Mouse (Mus musculus) megakaryocyte, adult 5-6 weeks (primary cell): ENCODE measurements around the gene Pip5k1b. TPM values are rescaled to one million over a fixed set of nuclear protein-coding genes. Genes with fewer than 3 reads are reported as not detected.

ENCODE experiments used
- ATAC-seq: 2 replicates; pipeline ENCODE4 v1.8.0; 2016; ENCODE audit warnings: mild to moderate bottlenecking, inconsistent platforms; ENCODE audit not compliant: poor library complexity, severe bottlenecking
- total RNA-seq, 2 experiments: library from RNA; stranded (forward) in 1 of 2; stranded (reverse) in 1 of 2; fragments of 153-499, 151-499 nt in 1 of 2; fragments of 221-1000, 200-1000 nt in 1 of 2; gene quantifications; 2 replicates each; pipeline versions ENCODE4 v1.2.3 to v1.2.4; 2015 to 2017

Pip5k1b gene
- total RNA-seq, 2 experiments from 2014 or later = 4.4 to 4.9 TPM

- no peak for ATAC-seq
Observed at GRCm38 (mm10) chr19:24359270-24359669, 196.4 kb downstream of the Pip5k1b start.

GRCm38 (mm10) chr19:24352298-24352959 is 203.2 kb downstream of the Pip5k1b start:
- no peak for ATAC-seq

- ATAC-seq = no peak
Observed at GRCm38 (mm10) chr19:24344501-24344900, 211.2 kb downstream of the Pip5k1b start.

- ATAC-seq = no peak
Observed at GRCm38 (mm10) chr19:24342786-24343185, 212.9 kb downstream of the Pip5k1b start.

DNA sequence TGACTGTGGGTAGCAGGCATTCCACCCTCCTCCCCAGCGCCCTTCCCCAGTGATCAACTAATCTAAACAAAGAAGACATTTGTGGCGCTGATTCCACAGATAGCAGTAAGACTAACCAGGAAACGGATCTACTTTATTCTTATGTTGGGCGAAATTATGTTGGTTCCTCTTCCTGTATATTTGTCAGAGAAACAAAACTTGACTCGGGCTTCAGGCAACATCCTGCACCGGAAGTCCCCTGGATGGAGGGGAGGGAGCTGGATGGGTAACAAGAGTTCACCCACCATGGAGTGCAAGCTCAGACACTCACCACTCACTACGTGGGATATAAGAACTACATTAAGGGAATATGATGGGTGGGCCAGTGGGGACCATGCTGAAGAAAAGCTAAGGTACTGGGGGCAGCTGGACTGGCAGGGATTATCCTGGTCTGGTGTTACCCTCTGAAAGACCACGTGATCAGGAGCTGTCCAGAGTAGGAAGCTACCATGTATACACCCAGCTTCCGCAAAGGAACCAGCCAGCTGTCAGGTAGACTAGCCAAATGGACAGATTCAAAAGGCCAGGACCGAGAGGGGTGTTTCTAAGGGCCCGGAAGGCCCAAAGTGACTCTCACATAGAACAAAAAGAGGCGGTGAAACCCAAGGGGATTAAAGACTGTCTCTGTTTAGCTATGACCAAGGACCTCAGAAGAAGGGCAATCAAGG is 219.1 kb downstream of the Pip5k1b start:
- ATAC-seq = no peak

DNA sequence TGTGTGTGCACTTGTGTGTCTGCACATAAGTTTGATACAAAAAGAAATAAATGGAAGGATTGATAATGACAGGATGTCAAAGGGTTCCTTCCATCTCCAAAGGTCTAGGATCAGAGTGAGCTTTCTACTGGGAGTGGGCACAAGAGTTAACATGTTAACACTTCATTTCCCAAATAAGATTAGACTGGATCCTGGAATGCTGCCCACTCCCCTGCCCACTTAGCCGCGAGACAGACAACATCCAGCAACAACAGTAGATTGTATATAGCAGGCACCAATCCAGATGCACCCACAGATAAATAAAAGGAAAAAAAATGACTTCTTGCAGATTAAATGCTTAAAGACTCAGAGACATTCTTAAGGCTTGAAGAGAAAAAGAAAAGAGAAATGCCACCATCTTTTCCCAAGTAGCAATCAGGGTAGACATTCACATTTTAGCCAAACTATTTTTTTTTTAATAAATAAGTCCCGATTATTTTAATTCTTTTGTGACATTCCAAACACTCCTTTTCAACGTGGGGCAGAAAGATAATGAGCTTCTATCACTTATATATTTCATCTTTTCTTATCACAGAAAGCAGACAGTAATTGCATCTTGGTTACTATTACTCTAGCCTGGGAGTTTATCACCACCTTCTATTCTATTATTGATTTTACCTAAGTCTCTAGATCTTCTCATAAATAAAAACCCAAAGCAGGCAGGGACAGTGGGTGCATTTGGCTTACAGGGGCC is 219.9 kb downstream of the Pip5k1b start:
- ATAC-seq = no peak

DNA sequence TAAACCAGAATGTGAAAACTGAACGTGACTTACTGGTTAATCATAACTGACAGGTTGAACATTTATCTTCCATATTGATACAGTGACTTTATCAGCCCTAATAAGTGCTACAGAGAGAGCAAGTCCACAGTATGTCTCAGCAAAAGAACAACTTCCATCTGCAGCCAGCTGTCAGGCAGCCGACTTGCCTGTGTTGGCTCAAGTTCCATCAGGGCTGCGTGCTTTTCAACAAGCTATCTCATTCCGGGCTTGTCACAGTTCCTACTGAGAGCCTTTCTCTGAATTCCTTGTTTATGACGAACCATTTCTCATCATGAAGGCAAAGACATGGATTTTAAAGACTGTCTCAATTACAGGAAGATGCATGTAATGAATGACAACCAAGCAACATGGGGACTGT is 222.7 kb downstream of the Pip5k1b start:
- no peak for ATAC-seq

DNA sequence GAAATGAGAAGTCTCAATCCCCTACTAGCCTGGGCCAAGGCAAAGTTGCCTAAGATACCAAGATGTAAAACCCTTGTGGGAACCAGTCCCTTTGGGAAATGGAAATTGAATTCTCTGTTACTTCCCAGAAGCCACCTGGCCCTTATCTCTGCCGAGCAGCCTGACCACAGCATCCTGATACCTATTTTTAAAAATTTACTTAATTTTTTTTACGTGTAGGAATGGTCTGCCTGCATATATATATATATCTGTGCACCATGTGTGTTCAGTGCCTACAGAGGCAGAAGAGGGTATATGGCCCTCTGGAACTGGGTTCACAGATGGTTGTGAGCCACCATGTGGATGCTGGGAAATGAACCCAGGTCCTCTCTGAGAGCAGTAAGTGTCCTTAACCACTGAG is 224.4 kb downstream of the Pip5k1b start:
- no peak for ATAC-seq

DNA sequence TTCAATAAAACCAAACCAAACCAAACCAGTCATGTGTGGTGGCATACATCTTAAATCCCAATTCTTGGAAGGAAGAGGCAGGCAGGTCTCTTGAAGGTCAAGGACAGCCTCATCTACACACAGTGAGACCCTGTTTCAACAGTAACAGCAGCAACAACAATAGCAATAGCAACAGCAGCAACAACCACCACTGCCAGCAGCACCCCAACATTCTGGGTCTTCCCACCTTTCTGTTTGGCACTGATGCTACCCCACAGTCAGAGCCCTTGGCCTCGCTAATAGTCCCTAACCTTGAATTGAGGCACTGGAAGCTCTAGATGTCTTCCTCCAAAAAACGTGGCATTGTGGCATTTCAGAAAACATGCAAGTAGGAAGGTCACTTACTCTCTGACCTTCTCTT is 225.3 kb downstream of the Pip5k1b start:
- ATAC-seq = no peak

DNA sequence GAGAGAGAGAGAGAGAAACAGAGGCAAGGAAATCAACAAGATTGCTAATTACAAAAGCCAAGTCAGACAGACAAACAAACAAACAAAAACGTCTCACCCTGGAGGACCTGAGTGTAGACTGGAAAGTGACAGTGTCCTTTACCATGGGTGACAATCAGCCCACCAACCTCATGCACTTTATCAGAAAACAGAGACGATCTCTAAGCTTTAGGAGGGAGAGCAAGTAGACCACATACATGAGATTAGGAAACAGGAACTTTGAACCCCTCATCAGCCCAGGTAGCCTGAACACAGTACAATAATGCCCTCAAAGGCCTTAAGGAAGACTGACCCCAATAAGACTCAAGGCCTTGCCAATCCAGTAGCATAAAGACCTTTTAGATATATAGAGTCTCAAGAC is 227.8 kb downstream of the Pip5k1b start:
- ATAC-seq = no peak

GRCm38 (mm10) chr19:24326969-24327368 is 228.7 kb downstream of the Pip5k1b start:
- ATAC-seq = no peak

DNA sequence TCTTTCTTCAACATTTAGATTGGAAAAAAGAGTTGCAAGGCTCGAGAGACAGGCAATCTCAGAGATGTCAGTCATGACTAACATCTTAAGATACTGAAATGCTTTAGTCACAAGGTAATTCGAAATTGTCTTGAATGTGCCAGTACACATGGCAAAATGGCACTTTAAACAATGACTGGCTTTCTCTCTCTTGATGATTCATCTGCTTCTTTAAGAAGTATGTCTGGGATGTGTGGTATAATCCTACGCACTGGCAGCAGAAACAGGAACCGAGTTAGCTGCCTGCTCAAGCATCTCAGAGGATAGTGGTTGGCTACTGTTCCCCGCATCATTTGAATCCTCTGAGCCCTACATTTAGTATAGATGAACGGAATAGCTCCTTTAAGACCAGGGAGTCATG is 230.0 kb downstream of the Pip5k1b start:
- ATAC-seq = no peak

- ATAC-seq = no peak
Observed at GRCm38 (mm10) chr19:24323841-24324613, 231.6 kb downstream of the Pip5k1b start.

GRCm38 (mm10) chr19:24321900-24322311 is 233.8 kb downstream of the Pip5k1b start:
- no peak for ATAC-seq

- ATAC-seq = no peak
Observed at GRCm38 (mm10) chr19:24321211-24321899, 234.3 kb downstream of the Pip5k1b start.

DNA sequence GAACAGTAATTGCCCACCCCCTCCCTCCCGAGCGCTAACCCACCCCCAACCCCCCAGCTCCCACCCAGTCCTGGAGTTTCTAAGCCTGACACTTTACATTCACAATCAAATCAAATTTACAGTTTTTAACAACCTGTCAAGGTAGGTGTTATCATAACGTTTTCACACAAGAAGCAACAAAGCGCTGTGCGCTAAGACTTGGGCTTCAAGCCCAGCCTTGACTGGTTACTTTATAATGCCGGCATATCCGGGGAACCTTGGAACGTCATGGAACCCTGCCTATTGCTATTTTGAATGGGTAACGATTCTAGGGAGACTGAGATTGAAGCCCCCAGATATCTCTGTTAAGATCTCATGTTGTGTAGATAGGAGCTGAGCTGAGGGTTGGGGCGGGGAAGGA is 237.5 kb downstream of the Pip5k1b start:
- ATAC-seq = no peak

GRCm38 (mm10) chr19:24317731-24318130 is 237.9 kb downstream of the Pip5k1b start:
- ATAC-seq = no peak

GRCm38 (mm10) chr19:24317038-24317591 is 238.6 kb downstream of the Pip5k1b start:
- ATAC-seq = no peak

DNA sequence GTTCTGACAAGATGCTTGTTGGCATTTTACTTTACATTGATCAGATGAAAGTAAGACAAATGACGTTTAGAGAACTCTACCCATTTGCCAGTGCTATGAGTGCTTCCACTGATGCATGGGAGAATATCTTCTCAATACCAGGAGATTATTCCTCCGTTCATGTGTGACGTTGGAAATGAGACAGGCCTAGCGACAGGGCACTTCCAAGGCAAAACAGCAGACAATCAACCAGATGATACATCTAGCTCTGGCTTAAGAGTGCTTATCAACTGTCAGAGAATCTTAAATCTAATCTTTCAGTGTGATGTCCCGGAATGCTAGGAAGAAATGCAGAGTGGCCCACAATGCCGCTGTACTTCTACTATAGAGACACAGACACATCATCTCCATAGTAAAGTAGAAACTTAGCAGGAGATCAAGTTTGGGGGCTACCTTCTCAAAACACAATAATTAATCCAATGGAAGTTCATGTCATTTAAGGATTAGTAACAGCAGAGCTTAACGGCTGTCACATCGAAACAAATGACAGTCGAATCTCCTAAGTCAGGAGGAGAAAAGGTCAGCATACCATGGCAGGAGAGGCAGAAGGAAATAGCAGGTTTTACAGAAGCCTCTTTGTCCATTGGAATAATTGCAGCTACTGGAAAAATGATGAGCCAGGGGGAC is 239.5 kb downstream of the Pip5k1b start:
- ATAC-seq = no peak

GRCm38 (mm10) chr19:24315234-24315633 is 240.4 kb downstream of the Pip5k1b start:
- no peak for ATAC-seq
